Mouse (Mus musculus) embryonic facial prominence, embryonic 10.5 days (tissue): Measurements from ENCODE around the gene Hoxa6. TPM values are rescaled to one million over a fixed set of nuclear protein-coding genes. Genes with fewer than 3 reads are reported as not detected.

Experiments used
- DNase-seq: peaks from one replicate; pipeline ENCODE4 v3.0.0-alpha.2; 2017; ENCODE audit warnings: low spot score
- H3K27ac ChIP-seq: fragments of 300-500 bp; sonication (generic); replicated peaks from 2 replicates; pipeline ENCODE4 v1.5.1; 2016; ENCODE audit warnings: mild to moderate bottlenecking
- H3K27me3 ChIP-seq: fragments of 300-500 bp; sonication (generic); replicated peaks from 2 replicates; pipeline ENCODE4 v1.6.1; 2016; ENCODE audit warnings: low read depth, mild to moderate bottlenecking; ENCODE audit not compliant: poor library complexity, severe bottlenecking
- H3K36me3 ChIP-seq: fragments of 300-500 bp; sonication (generic); replicated peaks from 2 replicates; pipeline ENCODE4 v1.6.1; 2016; ENCODE audit warnings: mild to moderate bottlenecking, moderate library complexity
- H3K4me1 ChIP-seq: fragments of 300-500 bp; sonication (generic); 2 replicates; pipeline ENCODE4 v1.6.1; 2016
- H3K4me3 ChIP-seq: fragments of 300-500 bp; sonication (generic); 2 replicates; pipeline ENCODE4 v1.5.1; 2016; ENCODE audit warnings: mild to moderate bottlenecking, moderate library complexity
- H3K9me3 ChIP-seq: fragments of 300-500 bp; sonication (generic); 2 replicates; pipeline ENCODE4 v1.6.1; 2016; ENCODE audit warnings: mild to moderate bottlenecking
- WGBS: fragments of 180-500 bp; shearing (Covaris S2); methylation state at CpG from one replicate; pipeline ENCODE4 v1.1.7; 2016; 5-methylcytosine and 5-hydroxymethylcytosine counted together
- polyA plus RNA-seq: library from polyadenylated mRNA; unstranded; fragments of >200 nt; fragmentation: Nextera tagmentation; extraction: Ambion mirVana; gene quantifications from 2 replicates; pipeline ENCODE4 v1.2.1, GENCODE M21; 2016

The Hoxa6 gene
- polyA plus RNA-seq, 1 experiment from 2014 or later: not detected

DNA sequence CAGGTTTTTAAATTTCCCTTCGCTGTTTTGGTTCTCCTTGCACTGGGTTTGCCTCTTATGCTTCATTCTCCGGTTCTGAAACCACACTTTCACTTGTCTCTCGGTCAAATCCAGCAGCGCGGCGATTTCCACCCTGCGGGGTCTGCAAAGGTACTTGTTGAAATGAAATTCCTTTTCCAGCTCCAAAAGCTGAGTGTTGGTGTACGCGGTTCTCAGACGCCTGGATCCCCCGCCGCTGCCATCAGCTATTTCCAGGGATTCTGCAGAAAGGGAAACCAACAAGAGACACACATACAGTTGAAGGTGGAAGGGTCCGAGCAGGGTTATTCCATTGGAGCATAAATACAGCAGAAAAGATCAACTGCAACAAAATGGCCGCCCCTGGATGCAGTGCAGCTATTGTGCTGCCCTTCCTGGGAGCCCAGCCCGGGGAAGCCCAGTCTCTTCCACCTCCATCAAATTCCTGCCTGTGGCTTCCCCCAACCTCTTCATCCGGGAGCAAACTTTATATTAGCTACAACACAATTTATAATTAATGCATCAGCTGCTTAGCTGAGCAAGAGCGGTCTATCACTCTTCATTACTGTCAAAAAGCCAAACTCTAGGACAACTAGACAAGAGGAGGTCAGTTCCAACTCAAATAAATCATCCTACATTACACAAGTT is 45.0 kb downstream of the Hoxa6 start:
- peak; percentile 67 for DNase-seq
- no peaks in the 10 kb centered on the region for H3K36me3 ChIP-seq
- H3K27me3 ChIP-seq: peaks cover 100% of the 10 kb centered on the region
- peak overlapping the region; percentile 84 for H3K27ac ChIP-seq
- H3K9me3 ChIP-seq: no peaks in the 10 kb centered on the region
- H3K4me3 ChIP-seq: peak overlapping the region; percentile 78
- 1% methylated on average over 17 of the region's 17 CpGs for WGBS
- H3K4me1 ChIP-seq: peaks cover 22% of the 10 kb centered on the region

DNA sequence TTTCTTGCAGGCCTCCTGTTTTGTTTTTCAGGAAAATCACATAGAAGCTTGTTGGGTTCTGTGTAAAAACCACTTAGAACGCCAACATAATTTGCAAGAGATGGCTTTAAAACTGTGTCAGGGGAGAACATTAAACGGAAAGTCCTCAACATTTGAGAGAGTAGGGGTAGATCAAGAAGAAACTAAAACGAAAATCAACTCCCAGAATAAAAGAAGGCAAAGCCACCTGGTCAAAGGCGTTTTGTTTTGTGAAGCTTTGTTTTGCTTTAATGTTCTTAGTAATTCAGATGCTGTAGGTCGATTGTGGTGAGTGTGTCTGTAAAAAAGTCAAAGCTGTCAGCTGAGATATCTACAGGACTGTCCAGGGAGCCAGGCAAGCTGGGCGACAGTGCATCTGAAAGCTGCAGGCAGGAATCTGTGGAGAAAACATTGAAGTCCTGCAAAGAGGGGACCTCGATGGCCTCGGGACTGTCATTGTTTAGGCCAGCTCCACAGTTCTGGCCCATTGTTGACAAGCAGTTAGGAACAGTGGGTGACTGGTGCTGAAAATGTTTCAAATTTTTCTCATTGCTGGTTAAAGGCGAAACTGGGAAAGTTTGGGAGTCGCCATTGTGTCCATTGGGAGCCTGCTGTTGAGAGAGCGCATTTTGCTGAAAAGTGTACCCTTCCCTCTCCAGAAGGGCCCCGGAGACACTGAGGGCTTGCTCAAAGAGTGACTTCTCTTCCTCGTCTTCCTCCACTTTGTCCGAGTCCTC is 45.7 kb downstream of the Hoxa6 start:
- peak overlapping the region; percentile 84 for H3K27ac ChIP-seq
- H3K4me1 ChIP-seq: peaks cover 29% of the 10 kb centered on the region
- H3K27me3 ChIP-seq: peaks cover 100% of the 10 kb centered on the region
- WGBS: under 1% methylated on average over 14 of the region's 14 CpGs
- H3K36me3 ChIP-seq: no peaks in the 10 kb centered on the region
- no peaks in the 10 kb centered on the region for H3K9me3 ChIP-seq
- H3K4me3 ChIP-seq: peak overlapping the region; percentile 78
- DNase-seq: peak; percentile 55

DNA sequence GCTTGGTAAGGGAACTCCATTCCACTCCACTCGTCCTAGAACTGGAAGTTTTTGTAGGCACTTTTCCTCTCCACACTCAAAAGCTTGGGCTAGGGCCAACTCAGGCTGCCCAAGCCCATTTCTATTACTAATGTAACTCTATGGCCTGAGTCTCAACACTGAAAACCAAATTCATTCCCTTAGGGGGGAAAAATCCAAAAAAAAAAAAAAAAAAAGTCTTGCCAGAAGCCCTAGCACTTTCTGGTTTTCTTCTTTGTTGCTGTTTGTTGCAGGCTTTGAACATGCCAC is 46.5 kb downstream of the Hoxa6 start:
- Histone ChIP-seq H3K27me3 (peaks cover 100% of the 10 kb centered on the region), H3K27ac (peak overlapping the region; percentile 75; the same call in 1 of the 2 replicates), H3K4me3 (peak overlapping the region; percentile 78), H3K9me3 (no peaks in the 10 kb centered on the region), H3K36me3 (no peaks in the 10 kb centered on the region), H3K4me1 (peaks cover 30% of the 10 kb centered on the region)
- 5% methylated on average over 1 of the region's 1 CpGs for WGBS
- DNase-seq: peak; percentile 17

DNA sequence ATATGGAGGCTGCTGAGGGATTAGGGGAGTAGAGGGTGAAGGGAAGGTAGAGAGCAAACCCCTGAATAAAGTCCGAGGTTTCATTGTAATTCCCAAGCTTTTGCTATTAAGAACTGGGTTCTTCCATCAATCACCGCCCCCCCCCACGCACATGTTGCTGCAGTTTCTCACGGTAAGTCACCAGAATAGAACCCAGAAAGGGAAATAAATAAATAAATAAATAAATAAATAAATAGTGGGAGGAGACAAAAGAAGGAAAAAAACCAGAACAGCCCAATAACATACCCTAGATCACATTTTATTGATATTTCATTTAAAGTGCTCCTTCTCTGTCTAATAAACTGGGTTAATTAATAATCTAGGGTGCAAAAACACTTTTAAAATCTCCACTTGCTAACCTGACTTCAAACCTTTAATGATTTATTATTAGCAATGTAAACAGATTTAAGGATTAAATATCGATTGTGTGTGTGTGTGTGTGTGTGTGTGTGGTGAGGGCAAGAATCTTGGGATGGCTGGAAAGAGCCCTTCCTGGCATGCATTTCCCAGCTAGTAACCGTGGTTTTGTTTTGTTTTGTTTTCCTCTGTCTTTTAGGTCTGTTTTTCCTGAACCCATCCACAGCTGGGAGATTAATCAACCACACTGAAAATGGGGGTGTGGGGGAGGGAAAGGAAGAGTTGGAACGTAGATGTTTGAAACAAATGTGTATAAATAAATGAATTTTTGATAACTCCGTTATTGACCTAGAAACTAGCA is 47.0 kb downstream of the Hoxa6 start:
- peaks cover 100% of the 10 kb centered on the region for H3K27me3 ChIP-seq

DNA sequence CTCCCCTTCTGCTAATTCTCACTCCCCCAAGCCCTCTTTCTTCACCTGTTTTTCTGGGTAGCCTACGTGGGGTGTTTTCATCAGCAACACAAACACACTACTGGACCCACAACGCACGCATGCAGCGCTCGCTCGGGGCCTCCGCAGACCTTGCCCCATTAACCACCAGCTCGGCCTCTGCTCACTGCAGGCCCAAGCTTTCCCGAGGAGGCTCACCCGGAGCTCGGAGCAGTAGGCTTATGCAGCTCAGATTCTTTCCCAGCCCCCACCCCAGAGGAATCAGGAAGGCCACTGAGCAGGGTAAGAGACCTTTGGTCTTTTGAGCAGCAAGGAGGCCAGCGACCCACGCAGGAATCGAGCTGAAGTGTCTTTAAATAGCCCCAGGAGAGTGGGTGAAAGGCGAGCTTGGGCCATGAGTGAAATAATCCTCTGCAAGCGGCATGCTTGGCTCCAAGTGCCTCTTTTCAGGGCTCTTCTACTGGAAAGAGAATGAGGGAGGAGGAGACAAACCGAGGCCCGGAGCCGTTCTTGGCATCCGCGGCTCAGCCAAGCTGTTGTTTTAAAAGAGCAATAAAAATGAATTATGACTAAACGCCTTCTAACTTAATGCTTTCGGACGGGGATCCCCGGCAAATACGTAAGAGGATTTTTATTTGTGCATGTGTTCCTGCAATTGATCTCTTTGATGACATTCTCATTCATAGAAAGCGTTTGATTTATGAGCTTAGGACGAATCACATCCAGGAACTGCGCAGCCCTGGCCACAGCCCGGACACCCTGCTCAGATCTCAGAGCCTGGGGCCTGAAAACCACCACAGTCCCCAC is 47.8 kb downstream of the Hoxa6 start:
- Histone ChIP-seq H3K4me1 (peaks cover 30% of the 10 kb centered on the region), H3K27me3 (peaks cover 100% of the 10 kb centered on the region), H3K27ac (peak overlapping the region; percentile 75), H3K36me3 (no peaks in the 10 kb centered on the region), H3K9me3 (no peaks in the 10 kb centered on the region), H3K4me3 (peak overlapping the region; percentile 78)
- DNase-seq: peak; percentile 61
- under 1% methylated on average over 30 of the region's 30 CpGs for WGBS

More for the DNA sequence above, 47.0 kb downstream of the Hoxa6 start:
- DNase-seq: peak; percentile 14
- 2% methylated on average over 8 of the region's 8 CpGs for WGBS
- H3K4me1 ChIP-seq: peaks cover 30% of the 10 kb centered on the region
- peak overlapping the region; percentile 75 for H3K27ac ChIP-seq
- peak overlapping the region; percentile 78 for H3K4me3 ChIP-seq
- no peaks in the 10 kb centered on the region for H3K36me3 ChIP-seq
- no peaks in the 10 kb centered on the region for H3K9me3 ChIP-seq

DNA sequence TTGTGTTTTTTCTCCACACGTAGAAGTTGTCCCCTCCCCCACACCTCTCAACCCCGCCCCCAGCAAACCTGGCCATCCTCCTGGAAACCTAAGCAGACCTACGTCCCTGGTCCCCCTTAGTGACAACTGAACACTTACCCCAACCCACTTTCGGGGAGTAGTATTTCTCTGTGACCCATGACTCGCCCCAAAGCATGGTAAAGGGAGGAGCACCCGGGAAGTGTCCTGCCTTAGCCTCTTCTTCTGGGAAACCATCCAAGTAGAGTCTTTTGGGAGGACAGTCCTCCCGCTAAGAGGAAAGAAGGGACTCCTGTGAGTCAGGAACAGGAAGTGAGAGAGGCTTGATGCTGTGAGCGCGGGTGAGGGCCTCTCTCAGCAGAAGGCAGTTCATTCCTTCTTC is 48.5 kb downstream of the Hoxa6 start:
- Histone ChIP-seq H3K4me3 (peak overlapping the region; percentile 78), H3K4me1 (peaks cover 30% of the 10 kb centered on the region), H3K27me3 (peaks cover 100% of the 10 kb centered on the region), H3K9me3 (no peaks in the 10 kb centered on the region), H3K36me3 (no peaks in the 10 kb centered on the region), H3K27ac (peak overlapping the region; percentile 75)
- peak; percentile 28 for DNase-seq
- 1% methylated on average over 9 of the region's 9 CpGs for WGBS

DNA sequence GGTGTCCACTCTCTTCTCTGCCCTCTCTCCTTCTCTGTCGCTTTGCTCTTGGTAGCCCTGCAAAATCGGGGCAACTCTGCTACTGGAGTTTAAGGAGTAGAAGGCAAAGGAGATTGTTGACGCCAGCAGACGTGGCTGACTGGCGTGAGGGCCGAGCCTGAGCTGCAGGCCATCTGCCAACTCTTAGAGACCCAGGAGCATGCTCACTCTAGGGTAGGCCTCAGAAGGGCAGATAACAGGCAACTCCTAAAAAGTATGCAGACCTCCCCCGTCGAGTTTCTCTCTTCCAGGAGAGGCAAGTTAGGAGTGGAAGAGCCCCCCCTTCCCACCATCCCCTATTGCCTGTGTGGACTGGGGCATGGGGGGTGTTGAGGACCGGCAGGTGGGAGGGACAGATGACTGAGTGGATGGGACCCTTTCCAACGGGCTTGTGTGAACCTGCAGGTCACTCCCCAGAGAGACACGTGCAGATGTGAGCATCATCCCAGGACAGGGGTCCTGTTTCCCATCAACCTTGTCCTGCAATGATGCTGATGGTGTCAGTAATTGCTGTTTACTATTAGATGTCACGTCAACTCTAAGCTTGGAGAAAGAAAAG is 49.3 kb downstream of the Hoxa6 start:
- Histone ChIP-seq H3K36me3 (no peaks in the 10 kb centered on the region), H3K4me3 (peak overlapping the region; percentile 78), H3K27ac (peak overlapping the region; percentile 78), H3K4me1 (peaks cover 30% of the 10 kb centered on the region), H3K27me3 (peaks cover 100% of the 10 kb centered on the region), H3K9me3 (no peaks in the 10 kb centered on the region)
- DNase-seq: peak; percentile 45
- WGBS: 1% methylated on average over 12 of the region's 12 CpGs

GRCm38 (mm10) chr6:52158276-52159051 is 50.1 kb downstream of the Hoxa6 start, which contains the start of gene Hoxa1:
TSS of gene Hoxa1 (minus strand) at chr6:52158317.
- Histone ChIP-seq H3K36me3 (no peaks in the 10 kb centered on the region), H3K27me3 (peaks cover 100% of the 10 kb centered on the region), H3K4me1 (peaks cover 30% of the 10 kb centered on the region), H3K9me3 (no peaks in the 10 kb centered on the region), H3K27ac (peak within 1 kb of the TSS; percentile 78), H3K4me3 (peak within 1 kb of the TSS; percentile 78)
- DNase-seq: peak; percentile 89
- WGBS: under 1% methylated on average over 55 of the region's 55 CpGs

- Histone ChIP-seq H3K9me3 (no peaks in the 10 kb centered on the region), H3K36me3 (no peaks in the 10 kb centered on the region), H3K4me3 (peak overlapping the region; percentile 78), H3K27me3 (peaks cover 100% of the 10 kb centered on the region), H3K27ac (no peak overlapping the region), H3K4me1 (peaks cover 30% of the 10 kb centered on the region)
- under 1% methylated on average over 32 of the region's 32 CpGs for WGBS
- DNase-seq: peak; percentile 41
Observed at GRCm38 (mm10) chr6:52157466-52158275, 50.9 kb downstream of the Hoxa6 start.

GRCm38 (mm10) chr6:52156551-52157200 is 51.8 kb downstream of the Hoxa6 start:
- Histone ChIP-seq H3K4me1 (peaks cover 30% of the 10 kb centered on the region), H3K9me3 (no peaks in the 10 kb centered on the region), H3K27me3 (peaks cover 100% of the 10 kb centered on the region), H3K36me3 (no peaks in the 10 kb centered on the region), H3K4me3 (0 out of 2 replicates have a peak overlapping the region, but pooled peaks have one; percentile 5), H3K27ac (no peak overlapping the region)
- under 1% methylated on average over 20 of the region's 20 CpGs for WGBS
- DNase-seq: peak; percentile 38
